Mouse (Mus musculus): ENCODE results near the gene Hnrnpk.
"Not testable (repeated sequence)": the region's sequence is repeated elsewhere in the genome, so short reads cannot be mapped to it uniquely, and the experiment has no call there.

Hnrnpk gene

DNA sequence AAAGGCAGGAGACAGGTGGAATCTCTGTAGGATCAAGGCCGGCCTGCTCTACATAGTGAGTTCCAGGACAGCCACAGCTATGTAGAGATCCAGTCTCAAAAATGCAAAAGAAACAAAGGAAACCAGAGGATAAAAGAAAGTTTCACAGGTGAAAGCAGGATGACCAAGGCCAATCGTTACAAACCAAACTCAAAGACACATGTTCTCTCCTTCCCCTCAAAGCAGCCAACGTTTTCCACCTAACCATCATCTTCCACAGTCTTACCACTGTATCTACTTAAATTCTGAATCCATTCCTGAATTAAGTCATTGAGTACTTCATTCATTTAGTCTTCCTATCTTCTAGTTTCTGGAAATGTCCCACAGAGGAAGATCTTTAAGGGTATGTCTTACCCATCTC, 14.8 kb downstream of the Hnrnpk start:
- DNase-seq: no peak

DNA sequence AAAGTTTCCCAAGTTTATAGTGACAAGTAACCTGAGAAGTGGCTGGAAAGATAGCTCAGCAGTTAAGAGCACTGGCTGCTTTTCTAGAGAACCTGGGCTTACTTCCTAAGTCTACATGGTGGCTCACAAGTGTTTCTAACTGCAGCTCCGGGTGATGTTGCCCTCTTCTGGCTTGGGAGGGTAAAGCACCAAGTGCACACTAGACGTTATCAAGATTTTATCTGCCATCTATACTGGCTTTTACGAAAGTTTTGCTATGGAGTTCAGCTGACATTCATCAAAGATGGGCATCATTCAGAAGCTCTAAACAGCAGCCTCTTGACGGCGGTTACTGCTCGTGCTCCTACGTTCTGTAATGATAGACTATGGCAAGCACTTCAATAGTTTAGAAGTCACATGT, 15.2 kb downstream of the Hnrnpk start:
- DNase-seq: peak; percentile 61

DNA sequence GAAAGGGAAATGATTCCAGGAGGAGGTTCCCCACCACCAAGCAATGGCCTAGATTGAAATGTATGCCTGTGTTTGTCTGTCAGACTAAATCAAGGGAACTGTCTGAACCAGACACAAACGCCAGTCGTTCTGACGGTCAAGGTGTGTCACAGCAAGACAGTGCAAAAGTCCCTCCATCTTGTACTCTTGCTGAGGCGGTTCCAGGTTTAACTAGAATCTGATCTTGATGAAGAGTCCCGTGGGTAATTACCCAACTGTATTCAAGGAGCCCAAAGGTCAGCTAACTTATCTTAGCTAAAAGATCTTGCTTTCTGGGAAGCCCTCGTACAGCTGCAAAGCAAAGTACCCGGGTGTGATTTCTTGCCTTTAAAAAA, 17.6 kb downstream of the Hnrnpk start:
- DNase-seq: no peak

DNA sequence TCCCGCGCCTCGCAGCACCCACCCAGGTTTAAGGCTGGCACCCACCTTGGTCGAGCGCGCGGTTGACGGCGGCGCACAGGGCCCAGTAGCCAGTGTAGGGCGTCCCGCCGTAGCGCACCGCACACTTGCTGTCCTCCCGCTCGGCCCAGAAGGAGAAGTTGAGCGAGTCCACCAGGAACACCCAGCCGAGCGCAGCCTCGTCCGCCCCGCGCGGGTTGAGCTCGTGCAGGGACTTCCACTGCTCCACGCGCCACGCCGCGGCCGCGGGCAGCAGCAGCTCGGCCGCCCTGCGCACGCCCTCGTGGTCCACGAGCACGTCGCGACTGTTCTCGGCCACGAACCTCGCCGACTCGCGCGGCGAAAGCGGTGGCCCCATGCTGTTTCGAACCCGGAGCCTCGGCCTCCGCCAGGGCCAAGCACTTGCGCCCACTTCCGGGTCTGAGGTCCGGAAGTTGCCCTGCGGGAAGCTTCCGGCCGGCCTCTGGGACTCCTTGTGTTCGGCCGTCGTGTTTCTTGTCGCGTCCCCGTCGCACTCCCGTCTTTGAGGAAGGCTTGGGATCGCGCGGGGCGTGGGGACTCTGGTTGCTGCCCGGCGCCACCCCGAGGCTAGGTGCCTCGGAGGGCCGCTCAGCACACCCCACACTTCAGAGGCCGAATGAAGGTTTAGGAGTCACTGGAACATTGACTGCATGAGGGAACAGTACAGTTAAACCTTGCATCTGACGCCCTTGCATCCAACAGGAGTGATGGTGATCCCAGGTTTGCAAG, 18.2 kb downstream of the Hnrnpk start, which contains the start of gene 2210016F16Rik:
2210016F16Rik (minus strand) TSS at position 447 of the 768 bp plus-strand sequence.
- peak; percentile 54 for DNase-seq

DNA sequence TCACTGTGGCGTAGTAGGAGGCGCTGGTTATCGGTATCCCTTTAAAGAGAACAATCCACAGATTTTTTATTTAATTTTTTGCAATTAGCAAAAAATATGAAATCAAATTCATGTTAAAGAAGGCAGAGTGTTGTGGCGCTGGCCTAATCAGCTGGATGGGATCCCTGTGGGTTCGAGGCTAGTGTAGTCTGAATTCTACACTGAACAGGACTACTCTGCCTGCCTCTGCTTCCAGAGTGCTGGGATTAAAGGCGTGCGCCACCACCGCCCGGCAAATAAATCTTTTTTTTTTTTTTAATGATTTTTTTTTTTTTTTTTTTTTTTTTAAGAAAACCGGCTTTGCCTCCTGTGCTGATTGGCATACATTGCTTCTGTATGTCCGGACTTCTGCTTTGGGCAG, 18.8 kb downstream of the Hnrnpk start:
- DNase-seq: no peak

DNA sequence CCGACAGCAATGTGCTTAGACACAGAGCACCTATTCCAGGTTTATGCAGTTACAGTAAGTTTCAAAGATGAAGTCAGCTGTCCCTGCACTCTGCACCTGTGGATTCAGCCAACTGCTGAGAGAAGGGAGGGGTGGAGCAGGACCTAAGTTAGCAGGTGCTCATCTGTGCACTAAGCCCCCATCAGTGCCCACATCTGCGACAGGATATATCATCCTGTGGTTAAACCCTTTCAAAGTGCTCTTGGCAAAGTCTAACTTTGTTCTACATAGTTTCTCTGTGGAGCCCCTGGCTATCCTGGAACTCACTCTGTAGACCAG, 30.0 kb downstream of the Hnrnpk start:
- no peak for DNase-seq

DNA sequence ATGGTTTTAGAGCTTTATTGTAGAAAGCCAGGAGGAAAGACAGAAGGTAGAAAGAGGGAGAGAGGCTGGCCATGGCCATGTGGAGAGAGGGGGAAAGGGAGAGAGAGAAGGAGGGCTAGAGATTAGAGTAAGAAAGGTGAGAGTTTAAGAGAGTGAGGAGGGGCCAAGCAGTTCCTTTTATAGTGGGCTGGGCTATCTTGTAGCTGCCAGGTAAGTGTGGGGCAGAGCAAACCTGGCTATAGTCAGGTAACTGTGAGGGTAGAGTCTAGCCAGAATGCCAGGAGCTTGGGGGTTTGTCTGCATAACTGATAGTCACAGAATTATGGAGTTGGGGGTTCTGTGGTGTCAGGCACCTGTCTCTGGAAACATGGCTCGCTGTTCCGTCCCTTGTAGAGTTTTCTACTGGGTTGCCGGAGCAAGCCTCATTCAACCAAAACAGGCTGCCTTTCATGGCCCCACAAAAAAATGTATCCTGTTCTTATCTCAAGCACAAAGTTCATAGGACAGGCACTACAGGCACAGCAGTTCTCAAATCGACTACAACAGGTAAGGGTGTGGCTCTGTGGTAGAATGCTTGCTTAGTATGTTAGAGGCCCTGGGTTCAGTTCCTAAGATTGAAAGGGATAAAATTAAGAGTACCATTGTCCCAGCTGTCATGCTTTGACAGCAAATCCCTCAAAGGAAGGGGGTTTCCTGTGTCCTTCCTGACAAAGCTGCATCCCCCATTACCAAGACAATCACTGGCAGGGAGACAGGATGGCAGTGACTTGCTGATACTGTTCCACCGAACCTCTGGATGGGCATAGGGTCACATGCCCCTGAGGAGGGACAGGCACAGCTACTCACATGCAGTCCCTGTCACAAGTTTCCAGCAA, 30.6 kb downstream of the Hnrnpk start:
- DNase-seq: no peak

DNA sequence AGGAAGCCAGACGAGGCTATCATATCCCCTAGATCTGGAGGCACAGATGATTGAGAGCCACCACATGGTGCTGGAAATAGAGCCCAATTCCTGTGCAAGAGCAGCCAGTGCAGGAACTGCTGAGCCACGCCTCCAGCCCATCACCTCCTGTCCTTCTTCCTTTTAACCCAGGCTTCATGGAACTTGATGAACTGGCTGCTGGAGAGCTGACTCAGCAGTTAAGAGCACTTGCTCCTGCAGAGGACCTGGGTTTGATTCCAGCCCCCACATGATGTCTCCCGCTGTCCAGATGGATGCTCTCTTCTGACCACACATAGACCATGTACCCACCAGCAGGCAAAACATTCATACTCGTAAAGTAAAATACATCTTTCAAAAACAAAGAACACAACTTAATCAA, 34.3 kb downstream of the Hnrnpk start:
- no peak for DNase-seq

DNA sequence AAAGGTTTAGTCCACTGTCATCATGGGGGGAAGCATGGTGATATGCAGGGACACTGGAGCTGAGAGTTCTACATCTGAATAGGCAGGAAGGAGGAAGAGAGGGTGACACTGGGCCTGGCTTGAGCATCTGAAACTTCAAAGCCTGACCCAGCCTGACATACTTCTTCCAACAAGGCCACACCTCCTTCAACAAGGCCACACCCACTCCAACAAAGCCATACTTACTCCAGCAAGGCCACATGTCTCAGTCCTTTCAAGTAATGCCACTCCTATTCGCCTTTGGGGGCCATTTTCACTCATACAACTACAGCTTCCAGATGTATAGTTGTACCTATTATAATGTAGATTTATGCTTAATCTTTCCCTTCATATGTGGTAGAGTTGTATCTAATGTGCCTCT, 35.5 kb downstream of the Hnrnpk start:
- no peak for DNase-seq

DNA sequence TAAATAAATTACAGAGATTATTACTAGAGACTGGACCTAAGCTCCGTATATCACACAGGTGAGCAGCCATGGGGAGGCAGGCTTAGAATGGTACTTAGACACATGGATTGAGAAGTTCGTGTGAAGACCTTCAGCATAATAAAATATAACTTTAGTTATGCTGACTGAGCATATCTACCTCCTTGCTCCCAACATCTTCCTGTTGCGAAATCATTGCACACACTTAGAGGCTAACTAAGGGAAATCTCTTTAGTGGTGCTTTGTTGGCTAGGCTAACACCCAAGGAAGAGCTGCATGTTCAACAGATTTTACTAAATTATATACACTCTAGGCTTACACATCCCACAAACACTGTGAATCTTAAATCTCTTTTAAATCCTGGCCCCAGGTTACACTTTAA, 36.8 kb downstream of the Hnrnpk start:
- no peak for DNase-seq

DNA sequence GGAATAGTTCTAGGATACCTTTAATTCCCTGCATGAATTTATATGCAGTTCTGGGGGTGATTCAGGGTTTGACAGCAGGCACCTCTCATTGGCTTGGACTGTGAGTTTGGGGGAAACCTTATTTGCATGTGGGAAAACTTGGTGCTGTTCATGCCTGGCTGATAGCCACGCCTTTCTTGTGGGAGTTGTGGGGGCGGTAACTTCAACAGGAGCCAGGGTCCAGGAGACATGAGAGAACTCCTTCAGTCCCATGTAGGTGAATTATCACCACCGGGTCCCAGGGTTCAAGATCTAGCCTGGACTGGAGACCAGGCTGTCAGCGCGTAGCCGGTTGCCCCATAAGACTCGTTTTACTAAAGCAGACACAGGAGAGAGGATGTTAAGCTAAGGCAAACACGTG, 38.0 kb downstream of the Hnrnpk start:
- not testable (repeated sequence) for DNase-seq

DNA sequence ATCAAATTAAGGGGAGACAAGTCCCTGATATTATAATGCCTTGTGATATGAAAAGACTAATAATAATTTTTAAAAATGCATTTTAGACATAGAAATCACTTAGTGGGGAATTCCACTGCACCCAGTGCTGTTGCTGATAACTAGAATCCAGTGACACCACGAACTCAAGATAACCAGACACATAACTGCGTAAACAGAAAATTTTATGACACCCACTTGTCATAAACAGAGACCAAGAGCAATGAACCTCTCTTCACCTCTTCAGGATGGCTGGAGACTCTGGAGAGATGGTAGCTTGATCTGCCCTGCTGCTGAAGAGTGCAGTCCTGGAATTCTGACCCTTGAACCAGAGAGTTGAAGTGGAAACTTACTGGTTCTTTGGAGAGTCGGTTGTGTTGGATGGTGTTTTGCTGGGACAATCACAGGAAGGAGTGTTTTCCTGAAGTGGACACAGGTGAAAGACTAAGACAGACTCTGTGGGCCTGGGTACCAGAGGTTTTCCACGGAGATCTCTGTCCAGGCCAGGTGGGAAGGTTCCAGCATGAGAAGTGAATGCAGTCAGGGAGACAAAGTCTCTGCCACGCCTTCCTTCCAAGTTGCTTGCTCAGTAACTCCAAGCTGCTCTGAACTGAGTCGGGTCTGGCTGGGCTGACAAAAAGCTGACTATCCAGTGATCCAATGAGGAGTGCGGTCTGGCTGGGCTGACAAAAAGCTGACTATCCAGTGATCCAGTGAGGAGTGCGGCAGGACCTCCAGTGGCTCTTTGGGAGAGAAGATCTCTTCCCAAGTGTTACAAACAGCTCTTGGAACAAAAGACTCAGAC, 38.6 kb downstream of the Hnrnpk start:
- DNase-seq: no peak

DNA sequence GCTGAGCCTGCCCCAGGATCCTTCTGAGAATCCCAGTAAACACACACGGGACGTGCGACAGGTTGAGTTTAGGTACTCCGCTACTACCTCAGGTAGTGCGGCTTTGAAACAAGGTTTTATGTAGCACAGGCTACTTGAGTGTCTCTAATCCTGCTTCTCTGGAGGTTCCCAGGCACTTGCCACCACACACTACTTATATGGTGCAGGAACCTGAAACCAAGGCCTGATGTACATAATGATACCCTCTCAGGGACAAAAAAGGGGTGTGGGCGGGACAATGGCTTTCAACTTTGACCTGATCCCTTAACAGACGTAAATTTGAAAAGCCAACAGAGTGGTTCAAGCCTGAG, 43.9 kb downstream of the Hnrnpk start:
- no peak for DNase-seq

DNA sequence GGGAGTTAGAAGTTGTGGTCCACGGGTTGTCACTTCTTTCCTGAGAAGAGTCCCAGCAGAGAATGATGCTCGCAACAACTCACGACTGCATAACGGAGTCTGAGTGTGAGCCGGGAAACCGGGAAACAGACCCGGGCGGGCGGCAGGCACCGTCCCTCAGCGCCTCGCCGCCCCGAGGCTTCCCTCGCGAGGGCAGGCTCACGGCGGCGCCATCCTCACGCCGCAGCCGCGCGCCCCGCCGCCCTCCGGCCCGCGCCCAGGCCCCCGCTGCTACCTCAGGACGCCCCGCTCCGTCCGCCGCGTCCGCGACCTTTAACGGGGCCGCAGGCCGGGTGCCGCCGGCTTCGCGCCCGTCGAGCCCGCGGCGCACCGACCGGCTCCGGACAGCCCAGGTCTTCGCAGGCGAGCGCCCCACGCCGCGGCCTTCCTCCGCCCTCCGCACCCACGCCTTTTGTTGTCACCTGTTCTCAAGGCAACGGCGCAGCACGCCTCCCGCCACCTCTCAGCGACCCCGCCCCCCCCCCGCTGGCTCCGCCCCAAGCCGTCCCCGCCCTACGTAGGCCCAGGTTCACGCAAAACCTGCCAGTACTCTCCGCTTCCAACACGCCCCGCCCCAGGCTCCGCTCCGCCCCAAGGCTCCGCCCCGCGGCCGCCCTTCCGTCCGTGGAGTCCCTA, 44.4 kb downstream of the Hnrnpk start, which contains the start of gene Kif27:
Kif27 (minus strand) TSS at position 494 of the 675 bp plus-strand sequence.
- DNase-seq: peak; percentile 55

DNA sequence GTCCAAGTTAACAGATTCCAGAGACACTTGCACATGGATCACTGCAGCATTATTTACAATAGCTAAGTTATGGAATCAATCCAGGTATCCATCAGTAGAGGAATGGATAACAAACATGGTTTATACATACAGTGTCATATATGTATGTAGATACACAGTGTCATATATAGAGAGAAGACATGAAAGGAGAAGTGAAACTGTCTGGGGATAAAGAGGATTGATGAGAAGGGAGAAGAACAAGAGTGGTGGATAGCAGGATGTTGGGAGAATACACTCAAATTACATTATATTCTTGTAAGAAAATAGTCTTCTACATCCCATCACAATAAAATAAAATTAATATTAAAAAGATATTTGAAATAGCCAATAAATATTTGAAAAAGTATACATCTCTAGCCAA, 50.1 kb downstream of the Hnrnpk start:
- no peak for DNase-seq

DNA sequence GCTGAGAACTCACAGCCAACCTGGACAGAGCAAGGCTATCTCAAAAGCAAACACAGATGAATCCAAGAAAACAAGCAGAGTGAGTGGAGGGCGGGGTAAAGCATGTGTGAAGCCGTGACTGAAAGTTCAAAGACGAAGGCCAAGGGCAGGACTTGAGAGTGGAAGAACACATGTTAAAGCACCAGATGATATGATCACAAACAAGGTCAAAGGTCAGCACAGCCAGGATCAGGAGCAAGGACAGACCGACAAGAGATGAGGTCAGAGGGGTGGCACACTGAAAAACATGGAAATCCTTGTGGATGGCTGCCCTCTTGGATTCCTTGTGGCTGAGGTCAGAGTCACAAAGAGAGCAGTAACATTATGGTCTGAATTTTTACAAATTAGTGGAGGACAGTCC, 52.5 kb downstream of the Hnrnpk start:
- DNase-seq: no peak

DNA sequence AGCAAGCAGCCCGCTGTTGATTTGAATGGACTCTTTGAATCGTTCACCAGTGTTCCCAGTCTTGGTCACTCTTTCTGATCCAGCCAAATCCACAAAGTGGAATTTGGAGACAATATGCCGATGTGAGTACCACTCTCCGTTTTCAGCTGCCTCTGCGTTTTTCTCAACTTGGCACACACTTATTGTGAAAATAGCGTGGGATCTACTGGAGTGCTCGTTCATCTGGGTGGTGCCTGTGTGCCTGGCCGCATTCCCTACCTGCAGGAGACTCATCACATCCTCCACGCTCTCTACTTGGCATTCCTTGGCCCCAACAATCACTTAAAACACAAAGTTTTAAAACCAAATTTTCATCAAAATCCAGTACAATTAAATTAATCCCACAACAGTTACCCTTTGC, 58.6 kb downstream of the Hnrnpk start:
- DNase-seq: peak; percentile 28
